Mouse (Mus musculus) inflammation-experienced regulatory T-cells, adult 6 months (primary cell): Measurements from ENCODE around the gene Pbx2. TPM values are rescaled to one million over a fixed set of nuclear protein-coding genes. Genes with fewer than 3 reads are reported as not detected.

ENCODE experiments used
- ATAC-seq: one replicate; pipeline ENCODE4 v1.8.0; 2017
- polyA plus RNA-seq, 3 experiments: library from polyadenylated mRNA; unstranded; fragments of 100-300 nt; shearing (Covaris generic); gene quantifications; one replicate each; pipeline ENCODE4 v1.2.1; 2017

Gene Pbx2
- polyA plus RNA-seq, 3 experiments from 2014 or later, result 4.1 to 11.8 (median 8.8) TPM

DNA sequence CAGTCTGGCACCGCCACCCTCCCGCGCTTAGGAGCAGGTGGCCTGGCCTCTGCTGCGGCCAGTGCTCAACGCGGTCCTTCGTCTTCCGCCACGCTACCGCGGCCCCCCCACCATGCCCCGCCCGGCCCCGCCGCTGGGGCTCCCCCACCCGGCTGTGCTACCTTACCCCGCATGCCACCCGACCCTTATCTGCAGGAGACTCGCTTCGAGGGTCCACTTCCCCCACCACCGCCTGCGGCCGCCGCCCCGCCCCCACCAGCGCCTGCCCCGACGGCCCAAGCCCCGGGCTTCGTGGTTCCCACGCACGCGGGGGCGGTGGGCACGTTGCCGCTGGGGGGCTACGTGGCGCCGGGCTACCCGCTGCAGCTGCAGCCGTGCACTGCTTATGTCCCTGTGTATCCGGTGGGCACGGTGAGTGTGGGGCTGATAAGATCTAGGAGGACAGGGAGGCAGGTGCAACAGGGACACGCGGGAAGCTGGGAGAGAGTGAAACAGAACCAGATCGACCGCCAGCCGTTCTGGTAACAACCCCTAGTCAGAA lies 39.8 kb downstream of the Pbx2 start:
- ATAC-seq, result no peak

- ATAC-seq, result no peak
These were observed 40.6 kb downstream of the Pbx2 start for GRCm38 (mm10) chr17:34631647-34632046.

DNA sequence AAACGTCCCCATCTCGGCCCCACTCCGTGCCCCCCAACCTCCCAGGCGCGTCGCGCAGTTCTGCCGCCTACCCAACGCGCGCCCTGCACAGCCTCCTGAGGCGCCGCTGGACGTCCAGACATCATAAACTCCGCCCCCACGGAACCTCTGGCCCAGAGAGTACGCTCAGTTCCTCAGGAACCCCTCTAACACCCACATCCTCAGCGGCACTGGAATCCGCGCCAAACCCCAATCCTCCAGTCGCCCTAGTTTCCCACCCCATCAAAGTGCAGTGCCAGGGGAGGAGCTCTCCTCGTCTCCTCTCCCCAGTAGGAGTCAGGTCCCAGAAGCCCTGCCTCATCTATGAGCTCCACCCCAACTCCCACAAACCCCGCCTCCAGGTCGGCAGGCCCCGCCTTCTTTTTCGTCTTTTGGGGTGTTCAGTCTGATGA lies 41.2 kb downstream of the Pbx2 start:
- peak; percentile 48 for ATAC-seq

DNA sequence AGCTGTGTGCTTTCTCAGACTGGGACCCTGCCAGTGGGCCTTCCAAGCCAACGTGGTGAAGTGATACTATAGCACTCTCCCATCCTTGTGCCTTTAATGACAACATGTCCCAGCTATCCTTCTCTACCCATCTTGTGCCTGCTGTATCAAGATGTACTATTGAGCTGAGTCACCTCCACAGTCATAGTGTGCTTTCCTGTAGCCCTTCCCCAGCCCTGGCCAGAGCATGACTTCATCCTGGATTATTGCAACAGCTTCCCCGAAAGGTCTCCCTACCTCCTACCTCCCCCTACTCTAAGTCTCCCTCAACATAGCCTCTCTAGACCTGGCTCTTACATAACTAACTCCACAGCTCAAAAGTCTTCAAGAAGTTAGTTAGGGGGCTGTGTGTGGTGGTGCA lies 44.6 kb downstream of the Pbx2 start:
- ATAC-seq, result no peak

DNA sequence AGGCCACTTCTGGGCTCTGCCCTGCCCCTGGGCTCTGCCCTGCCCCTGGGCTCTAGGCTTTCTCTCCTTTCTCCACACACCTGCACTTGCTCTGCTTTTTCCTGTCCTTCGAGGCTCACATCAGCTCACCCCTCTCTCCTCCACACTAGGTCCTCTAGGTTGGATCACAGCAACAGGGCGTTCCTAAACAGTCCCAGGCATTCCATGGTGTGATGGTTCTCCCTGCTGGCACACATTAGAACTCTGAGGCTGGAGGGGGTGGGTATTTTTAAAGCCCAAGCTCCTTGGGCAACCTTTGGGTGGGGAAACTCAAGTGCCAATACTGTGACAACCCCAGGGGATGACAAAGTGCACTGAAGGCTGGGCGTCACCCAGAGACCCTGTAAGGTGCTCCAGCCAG lies 46.4 kb downstream of the Pbx2 start:
- no peak for ATAC-seq

DNA sequence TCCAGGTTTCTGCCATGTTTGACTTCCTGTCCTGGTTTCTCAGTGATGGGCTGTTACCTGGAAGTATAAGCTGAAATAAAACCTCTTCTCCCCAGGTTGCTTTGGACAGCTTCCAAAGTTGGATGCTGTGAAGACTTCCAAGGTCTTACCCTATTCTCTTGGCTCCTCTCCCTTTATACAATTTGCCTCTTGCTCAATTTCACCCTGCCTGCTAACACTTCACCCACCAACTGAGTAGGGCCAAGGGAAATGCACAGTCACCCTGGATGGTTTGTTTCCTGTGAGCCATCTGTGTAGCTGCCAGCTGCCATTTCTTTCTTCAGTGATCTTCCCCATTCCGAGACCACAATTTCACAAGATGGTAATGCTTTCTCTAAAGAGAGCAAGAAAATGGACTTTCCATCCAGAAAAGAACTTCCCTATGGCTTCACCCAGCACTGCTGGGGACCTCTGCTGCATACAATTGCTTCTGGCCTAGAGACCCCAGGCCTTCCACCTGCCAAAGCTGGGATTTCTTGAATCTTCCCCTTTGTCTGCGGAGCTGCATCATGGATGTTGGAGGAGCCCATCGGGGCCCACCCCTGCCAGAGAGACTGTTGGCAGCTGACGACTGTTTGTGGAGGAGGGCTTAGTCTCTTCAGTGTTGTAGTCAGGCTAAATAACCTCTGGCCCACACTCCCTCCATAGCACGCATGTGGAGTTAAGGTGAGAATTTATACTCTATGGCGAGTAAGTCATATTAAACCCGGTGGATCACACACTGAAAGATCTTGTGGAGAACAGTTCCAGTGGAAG lies 48.6 kb downstream of the Pbx2 start:
- no peak for ATAC-seq

GRCm38 (mm10) chr17:34640778-34641601 lies 49.9 kb downstream of the Pbx2 start:
- no peak for ATAC-seq

- no peak for ATAC-seq
These were observed 50.9 kb downstream of the Pbx2 start for GRCm38 (mm10) chr17:34641945-34642344.

GRCm38 (mm10) chr17:34643379-34643778 lies 52.3 kb downstream of the Pbx2 start:
- ATAC-seq, result no peak

- no peak for ATAC-seq
These were observed 52.9 kb downstream of the Pbx2 start for GRCm38 (mm10) chr17:34643944-34644343.

GRCm38 (mm10) chr17:34644608-34645007 lies 53.5 kb downstream of the Pbx2 start, which contains the start of gene Fkbpl:
TSS of gene Fkbpl (plus strand) at chr17:34644764.
- ATAC-seq, result peak; percentile 78

GRCm38 (mm10) chr17:34645256-34645829 lies 54.3 kb downstream of the Pbx2 start:
- no peak for ATAC-seq

- no peak for ATAC-seq
These were observed 54.9 kb downstream of the Pbx2 start for GRCm38 (mm10) chr17:34645831-34646511.

Other genes starting within 250 kb of the Pbx2 start
- gene Btnl2, start 236.4 kb upstream of the Pbx2 start, polyA plus RNA-seq, result not detected
- not detected for gene Btnl1, start 214.1 kb upstream of the Pbx2 start, polyA plus RNA-seq
- 1 to 10 TPM in 1 of 3 experiments, under 1 TPM in 1, not detected in 1; 0.81 to 2.5 TPM for gene BC051142, start 192.4 kb upstream of the Pbx2 start, polyA plus RNA-seq
- gene Btnl4, start 113.9 kb upstream of the Pbx2 start, polyA plus RNA-seq, result not detected
- not detected for gene Btnl6, start 73.9 kb upstream of the Pbx2 start, polyA plus RNA-seq
- under 1 TPM in 2 of 3 experiments, not detected in 1; 0.62 to 0.72 TPM for gene Notch4, start 27.0 kb upstream of the Pbx2 start, polyA plus RNA-seq
- gene Gpsm3, start 1.5 kb upstream of the Pbx2 start, polyA plus RNA-seq, result 100 to 1,000 TPM; 236 to 278 (median 276) TPM
- 1 to 10 TPM in 2 of 3 experiments, under 1 TPM in 1; 0.58 to 3.7 (median 2.3) TPM for gene Ager, start 6.6 kb downstream of the Pbx2 start, polyA plus RNA-seq
- 10 to 100 TPM; 41.2 to 71.2 (median 59.5) TPM for gene Rnf5, start 12.4 kb downstream of the Pbx2 start, polyA plus RNA-seq
- 10 to 100 TPM; 14.5 to 20.8 (median 19.4) TPM for gene Agpat1, start 13.0 kb downstream of the Pbx2 start, polyA plus RNA-seq
- gene Egfl8, start 24.7 kb downstream of the Pbx2 start, polyA plus RNA-seq, result 1 to 10 TPM; 1.1 to 2.1 (median 1.2) TPM
- 10 to 100 TPM; 18.8 to 22.9 (median 20.6) TPM for gene Ppt2, start 37.2 kb downstream of the Pbx2 start, polyA plus RNA-seq
- gene Prrt1, start 38.3 kb downstream of the Pbx2 start, polyA plus RNA-seq, result 1 to 10 TPM in 2 of 3 experiments, under 1 TPM in 1; 0.79 to 4.0 (median 3.7) TPM
- 1 to 10 TPM; 4.4 to 5.8 (median 5.2) TPM for gene Fkbpl, start 53.5 kb downstream of the Pbx2 start, polyA plus RNA-seq
- gene Atf6b, start 55.9 kb downstream of the Pbx2 start, polyA plus RNA-seq, result 10 to 100 TPM; 19.0 to 21.9 (median 19.3) TPM
- not detected for gene Tnxb, start 79.3 kb downstream of the Pbx2 start, polyA plus RNA-seq
- gene C4b, start 152.6 kb downstream of the Pbx2 start, polyA plus RNA-seq, result under 1 TPM in 1 of 3 experiments, not detected in 2; 0.08 TPM
- not detected for gene Cyp21a1, start 213.3 kb downstream of the Pbx2 start, polyA plus RNA-seq
- 10 to 100 TPM; 30.4 to 44.5 (median 37.2) TPM for gene Stk19, start 245.7 kb downstream of the Pbx2 start, polyA plus RNA-seq
- gene Dxo, start 245.8 kb downstream of the Pbx2 start, polyA plus RNA-seq, result 10 to 100 TPM; 23.9 to 29.0 (median 27.1) TPM